In the genomic region with DNA sequence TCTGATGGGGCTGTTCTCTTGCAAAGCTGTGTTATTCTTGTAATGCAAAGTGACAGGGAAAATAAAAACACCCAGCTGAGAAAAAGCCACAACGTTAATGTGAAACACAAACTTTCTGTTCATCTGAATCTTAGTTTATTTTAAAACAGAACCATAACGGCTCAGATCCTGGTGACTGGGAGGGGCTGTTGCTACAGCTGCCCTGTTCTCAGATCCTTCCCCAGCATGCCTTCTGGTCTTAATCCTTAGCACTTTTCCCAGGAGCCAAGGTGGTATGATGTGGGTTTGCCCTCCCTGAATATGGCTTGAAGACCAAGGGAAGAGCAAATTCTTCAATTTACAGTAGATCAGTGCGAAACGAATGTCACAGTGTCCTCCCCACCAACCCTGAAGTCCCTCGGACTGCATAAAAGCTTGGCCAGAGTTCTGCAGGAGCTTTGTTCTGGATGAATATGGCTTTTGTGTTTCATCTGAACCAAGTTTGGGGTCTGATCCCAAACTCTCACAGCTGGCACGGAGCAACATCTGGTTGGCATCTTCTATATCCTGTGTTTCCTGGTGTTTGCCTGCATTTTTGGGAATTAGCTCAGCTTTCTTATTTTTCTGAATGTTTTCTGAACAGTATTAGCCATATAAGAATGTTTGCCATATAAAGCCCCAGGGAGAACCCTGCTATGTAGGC, we compare ENCODE assay signal across 28 mouse cellular contexts.
A peak's percentile ranks its signal among the peaks of the same experiment; 100 is the strongest.
DNase-seq lines count a peak whose midpoint lies in the region; ATAC-seq and TF ChIP-seq lines count a peak whose summit lies in the region.
"Had no signal": no experiment of that assay in that cellular context is flagged by ENCODE, and none has a peak within 500 bp of the region (broad histone marks: within the 10 kb centered on the region; RNA-seq: fewer than 3 reads in every experiment).

No protein-coding gene starts in this region.

- no peak for TF ChIP-seq CTCF in gastrocnemius, adult 2 months (IDR thresholded peaks at IDR 0.05)

- no peaks in the 10 kb centered on the region for H3K4me1 ChIP-seq in heart, embryonic 11.5 days (ENCODE audit: control insufficient read depth, insufficient read depth, low read length)
- peaks cover 10% of the 10 kb centered on the region; the same call in 1 of the 2 replicates for H3K4me1 ChIP-seq in limb, embryonic 12.5 days (replicated peaks)
- no peaks in the 10 kb centered on the region for H3K4me1 ChIP-seq in limb, embryonic 10.5 days
- H3K4me1 ChIP-seq in limb, embryonic 14.5 days (ENCODE audit: control insufficient read depth, insufficient read depth, low read length) = peaks cover 13% of the 10 kb centered on the region
- no peaks in the 10 kb centered on the region for H3K4me1 ChIP-seq in forebrain, embryonic 16.5 days (replicated peaks; ENCODE audit: control insufficient read depth, insufficient read depth, low read length)
- H3K4me1 ChIP-seq: forebrain, embryonic 12.5 days; heart, embryonic 13.5 days; hindbrain, embryonic 12.5 days; intestine, embryonic 15.5 days; midbrain, embryonic 13.5 days; neural tube, embryonic 13.5 days had no signal

- no peak for DNase-seq in gastrocnemius, adult 2 months
- DNase-seq in gastrocnemius, postnatal 14 days = no peak
- peak; percentile 27 to 28 for DNase-seq in heart, postnatal 10 days
- no peak for DNase-seq in limb, embryonic 10.5 days (ENCODE audit: low spot score)
- peak; percentile 29 for DNase-seq in limb, embryonic 14.5 days (ENCODE audit: low spot score)
- DNase-seq: adrenal gland, postnatal 10 days; cerebellum, adult 11 months; cerebellum, adult 9-10 months; cerebellum, postnatal 36 days; gastrocnemius, postnatal 25 days; liver; lung, adult 2 months; lung, postnatal 10 days; thymus, postnatal 4 days had no signal

- no peak overlapping the region for H3K9ac ChIP-seq in heart, embryonic 11.5 days (ENCODE audit: low read depth, low read length)
- H3K9ac ChIP-seq in limb, embryonic 12.5 days (replicated peaks) = no peak overlapping the region
- H3K9ac ChIP-seq in limb, embryonic 14.5 days (ENCODE audit: low read depth, low read length, severe bottlenecking) = no peak overlapping the region
- H3K9ac ChIP-seq in forebrain, embryonic 16.5 days (replicated peaks; ENCODE audit: low read depth, low read length) = no peak overlapping the region
- H3K9ac ChIP-seq: forebrain, embryonic 12.5 days; heart, embryonic 13.5 days; hindbrain, embryonic 12.5 days; intestine, embryonic 15.5 days; liver, embryonic 14.5 days; midbrain, embryonic 13.5 days; neural tube, embryonic 13.5 days had no signal

- TF ChIP-seq POLR2A in limb, embryonic 14.5 days (IDR thresholded peaks at IDR 0.05; ENCODE audit: borderline replicate concordance, extremely low read depth, insufficient read depth, insufficient read length) = no peak

- peak overlapping the region; percentile 62 for H3K27ac ChIP-seq in gastrocnemius, adult 2 months
- H3K27ac ChIP-seq in heart, embryonic 11.5 days (ENCODE audit: low read depth, low read length) = no peak overlapping the region
- H3K27ac ChIP-seq in limb, embryonic 12.5 days = 0 out of 2 replicates have a peak overlapping the region, but pooled peaks have one; percentile 3
- no peak overlapping the region for H3K27ac ChIP-seq in limb, embryonic 10.5 days
- peak overlapping the region; percentile 38; the same call in 1 of the 2 replicates for H3K27ac ChIP-seq in limb, embryonic 14.5 days (replicated peaks; ENCODE audit: low read depth, low read length)
- H3K27ac ChIP-seq in forebrain, embryonic 16.5 days (ENCODE audit: low read length) = no peak overlapping the region
- H3K27ac ChIP-seq: forebrain, embryonic 12.5 days; heart, embryonic 13.5 days; hindbrain, embryonic 12.5 days; hindbrain, postnatal 0 days; intestine, embryonic 15.5 days; liver, embryonic 14.5 days; macrophage; midbrain, embryonic 13.5 days; neural tube, embryonic 13.5 days had no signal

- H3K27me3 ChIP-seq in heart, embryonic 11.5 days (ENCODE audit: control insufficient read depth, insufficient read depth, low read length) = no peaks in the 10 kb centered on the region
- no peaks in the 10 kb centered on the region for H3K27me3 ChIP-seq in limb, embryonic 12.5 days
- no peaks in the 10 kb centered on the region for H3K27me3 ChIP-seq in limb, embryonic 10.5 days (ENCODE audit: low read depth, poor library complexity, severe bottlenecking)
- H3K27me3 ChIP-seq in limb, embryonic 14.5 days (ENCODE audit: control insufficient read depth, insufficient read depth, low read length) = no peaks in the 10 kb centered on the region
- H3K27me3 ChIP-seq in forebrain, embryonic 16.5 days (replicated peaks; ENCODE audit: control insufficient read depth, insufficient read depth, low read length) = no peaks in the 10 kb centered on the region
- H3K27me3 ChIP-seq: forebrain, embryonic 12.5 days; heart, embryonic 13.5 days; hindbrain, embryonic 12.5 days; intestine, embryonic 15.5 days; midbrain, embryonic 13.5 days; neural tube, embryonic 13.5 days had no signal

- no peak overlapping the region for H3K4me3 ChIP-seq in gastrocnemius, adult 2 months
- H3K4me3 ChIP-seq in heart, embryonic 11.5 days (ENCODE audit: low read depth, low read length) = no peak overlapping the region
- H3K4me3 ChIP-seq in limb, embryonic 12.5 days (replicated peaks) = no peak overlapping the region
- H3K4me3 ChIP-seq in limb, embryonic 10.5 days = no peak overlapping the region
- H3K4me3 ChIP-seq in limb, embryonic 14.5 days (replicated peaks; ENCODE audit: low read length) = no peak overlapping the region
- H3K4me3 ChIP-seq in forebrain, embryonic 16.5 days (replicated peaks; ENCODE audit: low read length) = no peak overlapping the region
- H3K4me3 ChIP-seq: erythroblast, embryonic 14.5 days; forebrain, embryonic 12.5 days; heart, embryonic 13.5 days; hindbrain, embryonic 12.5 days; intestine, embryonic 15.5 days; midbrain, embryonic 13.5 days; neural tube, embryonic 13.5 days had no signal

- H3K4me2 ChIP-seq in heart, embryonic 11.5 days = no peak overlapping the region
- H3K4me2 ChIP-seq in limb, embryonic 12.5 days = no peak overlapping the region
- no peak overlapping the region for H3K4me2 ChIP-seq in limb, embryonic 14.5 days (replicated peaks; ENCODE audit: low read depth, low read length, severe bottlenecking)
- no peak overlapping the region for H3K4me2 ChIP-seq in forebrain, embryonic 16.5 days (ENCODE audit: low read length)
- H3K4me2 ChIP-seq: forebrain, embryonic 12.5 days; heart, embryonic 13.5 days; hindbrain, embryonic 12.5 days; intestine, embryonic 15.5 days; midbrain, embryonic 13.5 days; neural tube, embryonic 13.5 days had no signal

- H3K9me3 ChIP-seq in heart, embryonic 11.5 days (replicated peaks; ENCODE audit: control insufficient read depth, low read length) = no peaks in the 10 kb centered on the region
- H3K9me3 ChIP-seq in limb, embryonic 12.5 days = no peaks in the 10 kb centered on the region
- H3K9me3 ChIP-seq in limb, embryonic 10.5 days (replicated peaks) = no peaks in the 10 kb centered on the region
- H3K9me3 ChIP-seq in limb, embryonic 14.5 days (ENCODE audit: control insufficient read depth, low read length) = no peaks in the 10 kb centered on the region
- H3K9me3 ChIP-seq in forebrain, embryonic 16.5 days (ENCODE audit: control insufficient read depth, low read length) = no peaks in the 10 kb centered on the region
- H3K9me3 ChIP-seq: forebrain, embryonic 12.5 days; heart, embryonic 13.5 days; hindbrain, embryonic 12.5 days; intestine, embryonic 15.5 days; midbrain, embryonic 13.5 days; neural tube, embryonic 13.5 days had no signal

- intact Hi-C loops in gastrocnemius, adult 2 months (cut with DNase I) = no loop called here
- intact Hi-C loops in gastrocnemius, postnatal 14 days (cut with DNase I; ENCODE audit: low total_unique reads) = no loop called here
- intact Hi-C loops in heart, postnatal 10 days (cut with DNase I) = no loop called here

- H3K36me3 ChIP-seq in heart, embryonic 11.5 days (ENCODE audit: control insufficient read depth, insufficient read depth, low read length) = no peaks in the 10 kb centered on the region
- H3K36me3 ChIP-seq in limb, embryonic 12.5 days = no peaks in the 10 kb centered on the region
- no peaks in the 10 kb centered on the region for H3K36me3 ChIP-seq in limb, embryonic 10.5 days
- H3K36me3 ChIP-seq in limb, embryonic 14.5 days (ENCODE audit: control insufficient read depth, insufficient read depth, low read length) = no peaks in the 10 kb centered on the region
- no peaks in the 10 kb centered on the region for H3K36me3 ChIP-seq in forebrain, embryonic 16.5 days (ENCODE audit: control insufficient read depth, insufficient read depth)
- H3K36me3 ChIP-seq: forebrain, embryonic 12.5 days; heart, embryonic 13.5 days; hindbrain, embryonic 12.5 days; intestine, embryonic 15.5 days; midbrain, embryonic 13.5 days; neural tube, embryonic 13.5 days had no signal

- 68% methylated on average over 6 of the region's 6 CpGs for WGBS in heart, embryonic 11.5 days (ENCODE audit: insufficient replicate concordance)
- WGBS in limb, embryonic 12.5 days = 73% methylated on average over 6 of the region's 6 CpGs
- WGBS in limb, embryonic 10.5 days = 87% methylated on average over 6 of the region's 6 CpGs
- 59% methylated on average over 6 of the region's 6 CpGs for WGBS in limb, embryonic 14.5 days
- 77% methylated on average over 6 of the region's 6 CpGs for WGBS in forebrain, embryonic 16.5 days

- ATAC-seq in heart, embryonic 11.5 days (replicated peaks; ENCODE audit: insufficient number of reproducible peaks, low FRiP score, low TSS enrichment) = no peak
- no peak for ATAC-seq in limb, embryonic 12.5 days (ENCODE audit: insufficient number of reproducible peaks, insufficient read depth, low FRiP score, low TSS enrichment, low read depth)
- ATAC-seq in limb, embryonic 14.5 days (ENCODE audit: low FRiP score, low read depth) = no peak
- no peak for ATAC-seq in forebrain, embryonic 16.5 days
- ATAC-seq: hindbrain, postnatal 0 days; intestine, embryonic 15.5 days; midbrain, embryonic 13.5 days; Patski had no signal

Comparison
In these comparisons a context has a peak if more than half of its experiments do, and no peak if none do; other contexts are left out.
1. DNase-seq: peak in heart, postnatal 10 days (2 of 2) and limb, embryonic 14.5 days (single experiment); none in gastrocnemius, adult 2 months (single experiment), gastrocnemius, postnatal 14 days (single experiment) and limb, embryonic 10.5 days (single experiment).
2. H3K27ac ChIP-seq: peak in gastrocnemius, adult 2 months (single experiment), limb, embryonic 12.5 days (single experiment) and limb, embryonic 14.5 days (single experiment); none in heart, embryonic 11.5 days (single experiment), limb, embryonic 10.5 days (single experiment) and forebrain, embryonic 16.5 days (single experiment).